Mouse (Mus musculus) liver, postnatal 0 days (tissue): ENCODE results near the gene Scgb3a1.

Experiments used
- CTCF ChIP-seq: sonication (generic); IDR thresholded peaks from 2 replicates; pipeline ENCODE4 v1.5.1; 2016; ENCODE audit warnings: antibody characterized with exemption, low read depth
- EP300 ChIP-seq: IDR thresholded peaks from 2 replicates; pipeline ENCODE4 v1.6.1; 2016; ENCODE audit warnings: antibody characterized with exemption, low read depth, mild to moderate bottlenecking

GRCm38 (mm10) chr11:49621953-49622352 is 41.5 kb upstream of the Scgb3a1 start:
- no peak for TF ChIP-seq CTCF
- TF ChIP-seq EP300 = no peak
